Mouse (Mus musculus) megakaryocyte, embryonic 14.5 days (primary cell): Measurements from ENCODE around the gene Sds.

ENCODE experiments used
- FLI1 ChIP-seq: IDR thresholded peaks from 2 replicates; pipeline ENCODE4 v1.6.1; 2012; ENCODE audit warnings: low read length, inconsistent platforms, mixed read lengths
- GATA1 ChIP-seq: IDR thresholded peaks from 3 replicates; pipeline ENCODE4 v1.6.1; 2012; ENCODE audit warnings: mixed read lengths, low read length, inconsistent platforms, borderline replicate concordance

DNA sequence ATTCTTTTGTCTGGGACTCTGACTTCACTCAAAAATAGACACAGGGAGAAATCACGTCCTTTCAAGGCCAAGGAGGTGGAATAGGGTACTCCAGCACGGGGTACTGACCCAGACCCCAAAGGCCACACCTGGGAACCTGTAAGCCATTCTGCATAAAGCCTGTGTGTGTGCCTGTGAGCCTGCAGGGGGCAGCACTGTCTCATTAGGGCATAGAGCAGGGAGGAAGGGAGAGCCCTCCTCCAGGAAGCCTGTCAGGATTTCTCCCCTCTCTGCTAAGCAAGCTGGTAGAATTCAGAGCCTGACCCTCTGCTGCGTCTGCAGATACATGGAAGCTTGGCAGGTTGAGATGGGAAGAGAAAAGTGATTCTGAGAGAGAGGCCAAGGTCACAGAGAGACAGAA is 46.3 kb downstream of the Sds start:
- TF ChIP-seq GATA1 (no peak), FLI1 (no peak)
